Mouse (Mus musculus) left cerebral cortex, postnatal 14 days (tissue): ENCODE measurements around the gene Nabp1. TPM values are rescaled to one million over a fixed set of nuclear protein-coding genes. Genes with fewer than 3 reads are reported as not detected.

Experiments used
- DNase-seq, 2 experiments: peaks; one replicate each; pipeline ENCODE4 v3.0.0; 2021 to 2022; ENCODE audit warnings: low spot score in 2 of 2, mixed read lengths in 1 of 2
- intact Hi-C: fragments of 180-260 bp; cut with DNase I; formaldehyde crosslinking; loops from one replicate; pipeline ENCODE4 v1.15.1; 2025
- long read RNA-seq, 2 experiments: library from polyadenylated mRNA; stranded (forward); transcript quantifications; one replicate each; pipeline ENCODE4 v2.0.0; 2021
- total RNA-seq, 2 experiments: library from RNA; stranded (reverse); gene quantifications; 2 replicates each; pipeline ENCODE4 v1.2.3; 2021

Nabp1 gene
- 10 to 100 TPM; 11.7 to 15.9 TPM for total RNA-seq
- long read RNA-seq, experiment 1, partial matches to known transcripts, result 0 of 5 reads
- long read RNA-seq, experiment 1, other reads (novel, unspliced or antisense), result 1 of 5 reads
- long read RNA-seq, experiment 2, partial matches to known transcripts, result 0 of 5 reads
- long read RNA-seq, experiment 2, other reads (novel, unspliced or antisense), result 3 of 5 reads

GRCm38 (mm10) chr1:51478262-51479026, at the start of gene Nabp1:
TSS of gene Nabp1 (minus strand) at chr1:51478425.
- intact Hi-C loops, result loop anchor here (5.0 kb wide), 1 partner anchor 119 kb away; no protein-coding TSS in a partner anchor
- peak; percentile 97 to 99 for DNase-seq

GRCm38 (mm10) chr1:51525563-51526265, 47.5 kb upstream of the Nabp1 start:
- DNase-seq, result no peak
- intact Hi-C loops, result no loop called here

GRCm38 (mm10) chr1:51521651-51522050, 43.4 kb upstream of the Nabp1 start:
- intact Hi-C loops, result no loop called here

GRCm38 (mm10) chr1:51520246-51520780, 42.1 kb upstream of the Nabp1 start:
- DNase-seq, result no peak
- intact Hi-C loops, result no loop called here

More at GRCm38 (mm10) chr1:51521651-51522050, 43.4 kb upstream of the Nabp1 start:
- no peak for DNase-seq

GRCm38 (mm10) chr1:51519112-51519511, 40.9 kb upstream of the Nabp1 start:
- no peak for DNase-seq
- intact Hi-C loops, result no loop called here

GRCm38 (mm10) chr1:51515625-51516024, 37.4 kb upstream of the Nabp1 start:
- DNase-seq, result peak in 1 of 2 experiments; percentile 19
- intact Hi-C loops, result no loop called here

GRCm38 (mm10) chr1:51515041-51515440, 36.8 kb upstream of the Nabp1 start:
- peak; percentile 26 to 74 for DNase-seq
- intact Hi-C loops, result no loop called here

- intact Hi-C loops, result no loop called here
- no peak for DNase-seq
These were observed 36.2 kb upstream of the Nabp1 start for GRCm38 (mm10) chr1:51514379-51514778.

GRCm38 (mm10) chr1:51513059-51513713, 35.0 kb upstream of the Nabp1 start:
- DNase-seq, result no peak
- intact Hi-C loops, result no loop called here

- no peak for DNase-seq
- intact Hi-C loops, result no loop called here
These were observed 34.1 kb upstream of the Nabp1 start for GRCm38 (mm10) chr1:51512326-51512725.

- no peak for DNase-seq
- intact Hi-C loops, result no loop called here
These were observed 31.6 kb upstream of the Nabp1 start for GRCm38 (mm10) chr1:51509776-51510175.

- intact Hi-C loops, result no loop called here
- no peak for DNase-seq
These were observed 30.9 kb upstream of the Nabp1 start for GRCm38 (mm10) chr1:51509083-51509482.

GRCm38 (mm10) chr1:51508543-51508942, 30.3 kb upstream of the Nabp1 start:
- intact Hi-C loops, result no loop called here
- no peak for DNase-seq

GRCm38 (mm10) chr1:51507436-51507835, 29.2 kb upstream of the Nabp1 start:
- intact Hi-C loops, result no loop called here
- DNase-seq, result no peak

- intact Hi-C loops, result no loop called here
- DNase-seq, result no peak
These were observed 28.0 kb upstream of the Nabp1 start for GRCm38 (mm10) chr1:51506236-51506635.

GRCm38 (mm10) chr1:51505632-51506031, 27.4 kb upstream of the Nabp1 start:
- no peak for DNase-seq
- intact Hi-C loops, result no loop called here

- DNase-seq, result no peak
- intact Hi-C loops, result no loop called here
These were observed 24.8 kb upstream of the Nabp1 start for GRCm38 (mm10) chr1:51503055-51503454.

- no peak for DNase-seq
- intact Hi-C loops, result no loop called here
These were observed 24.1 kb upstream of the Nabp1 start for GRCm38 (mm10) chr1:51502353-51502752.

- DNase-seq, result no peak
- intact Hi-C loops, result no loop called here
These were observed 23.0 kb upstream of the Nabp1 start for GRCm38 (mm10) chr1:51501251-51501650.
